Mouse (Mus musculus) G1E (cell line): ENCODE data around the gene Tmem123.

ENCODE experiments used
- CTCF ChIP-seq: IDR thresholded peaks from 2 replicates; pipeline ENCODE4 v1.5.1; 2012; ENCODE audit warnings: low read depth, low read length, inconsistent platforms, mixed read lengths
- GATA1 ChIP-seq: IDR thresholded peaks from 2 replicates; pipeline ENCODE4 v1.6.1; 2012; ENCODE audit warnings: borderline replicate concordance, low read length, inconsistent platforms, mixed read lengths
- POLR2AphosphoS5 ChIP-seq: IDR thresholded peaks from 2 replicates; pipeline ENCODE4 v1.6.1; 2012; ENCODE audit warnings: low read depth, low read length, inconsistent platforms; ENCODE audit not compliant: insufficient replicate concordance
- TAL1 ChIP-seq: conservative IDR thresholded peaks from 2 replicates; pipeline ENCODE4 v1.6.1; 2012; ENCODE audit warnings: low read depth, low read length, inconsistent platforms, mixed read lengths

DNA sequence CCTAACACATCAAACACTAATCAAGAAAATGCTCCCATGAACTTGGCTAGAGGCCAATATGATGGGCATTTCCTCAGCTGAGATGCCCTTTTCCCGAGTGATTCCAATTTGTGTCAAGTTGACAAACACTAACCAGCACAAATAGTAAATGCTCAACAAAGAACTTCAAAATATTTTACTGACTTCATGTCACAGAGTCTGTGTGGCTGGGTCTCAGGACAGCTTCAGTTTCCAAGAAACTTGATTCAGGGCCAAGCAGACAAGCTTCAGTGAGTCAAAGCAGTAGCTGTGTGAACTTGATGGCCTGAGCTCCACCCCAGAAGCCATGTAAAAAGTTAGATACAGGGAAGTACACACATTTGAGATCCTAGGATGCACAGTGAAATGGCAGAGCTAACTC, 19.7 kb upstream of the Tmem123 start:
- TF ChIP-seq CTCF, result no peak
- no peak for TF ChIP-seq GATA1
- TF ChIP-seq POLR2AphosphoS5, result no peak
- TF ChIP-seq TAL1, result no peak
